Mouse (Mus musculus) thymus, postnatal 36 days (tissue): ENCODE data around the gene Oser1.
"Not testable (repeated sequence)": the region's sequence is repeated elsewhere in the genome, so short reads cannot be mapped to it uniquely, and the experiment has no call there.

Experiments used
- DNase-seq, 2 experiments: peaks; one replicate each; pipeline ENCODE4 v3.0.0; 2022; ENCODE audit warnings: mixed read lengths in 2 of 2

The Oser1 gene

GRCm38 (mm10) chr2:163439488-163439887 lies 15.0 kb upstream of the Oser1 start:
- DNase-seq = no peak

GRCm38 (mm10) chr2:163438619-163439451 lies 14.3 kb upstream of the Oser1 start:
- DNase-seq = no peak

- no peak for DNase-seq
Observed at GRCm38 (mm10) chr2:163438246-163438618, 13.7 kb upstream of the Oser1 start, which contains the start of gene Gdap1l1. Gene Gdap1l1 (plus strand): TSS chr2:163438476.

GRCm38 (mm10) chr2:163437800-163438199 lies 13.3 kb upstream of the Oser1 start:
- DNase-seq = no peak

GRCm38 (mm10) chr2:163433971-163434370 lies 9.5 kb upstream of the Oser1 start:
- no peak for DNase-seq

- no peak for DNase-seq
Observed at GRCm38 (mm10) chr2:163431289-163431688, 6.8 kb upstream of the Oser1 start.

- no peak for DNase-seq
Observed at GRCm38 (mm10) chr2:163428346-163429011, 4.0 kb upstream of the Oser1 start.

GRCm38 (mm10) chr2:163422895-163423660 lies 1.4 kb downstream of the Oser1 start:
- DNase-seq = no peak

- peak in 1 of 2 experiments; percentile 19 for DNase-seq
Observed at GRCm38 (mm10) chr2:163420366-163420886, 4.1 kb downstream of the Oser1 start.

GRCm38 (mm10) chr2:163419346-163420045 lies 5.0 kb downstream of the Oser1 start:
- DNase-seq = peak; percentile 99 to 100

- no peak for DNase-seq
Observed at GRCm38 (mm10) chr2:163418841-163419345, 5.6 kb downstream of the Oser1 start.

GRCm38 (mm10) chr2:163417830-163418229 lies 6.7 kb downstream of the Oser1 start:
- no peak for DNase-seq

- no peak for DNase-seq
Observed at GRCm38 (mm10) chr2:163417026-163417425, 7.5 kb downstream of the Oser1 start.

GRCm38 (mm10) chr2:163412846-163413590 lies 11.5 kb downstream of the Oser1 start:
- no peak for DNase-seq

- DNase-seq = no peak
Observed at GRCm38 (mm10) chr2:163412419-163412818, 12.1 kb downstream of the Oser1 start.

GRCm38 (mm10) chr2:163411840-163412239 lies 12.7 kb downstream of the Oser1 start:
- no peak for DNase-seq

GRCm38 (mm10) chr2:163411344-163411743 lies 13.2 kb downstream of the Oser1 start:
- not testable (repeated sequence) for DNase-seq

- no peak for DNase-seq
Observed at GRCm38 (mm10) chr2:163410211-163410610, 14.3 kb downstream of the Oser1 start.

GRCm38 (mm10) chr2:163404037-163404815 lies 20.3 kb downstream of the Oser1 start:
- no peak for DNase-seq

- DNase-seq = peak; percentile 47 to 63
Observed at GRCm38 (mm10) chr2:163401221-163401620, 23.3 kb downstream of the Oser1 start.

GRCm38 (mm10) chr2:163399222-163399621 lies 25.3 kb downstream of the Oser1 start:
- DNase-seq = no peak
